Mouse (Mus musculus): ENCODE data around the gene Akap17b.

Akap17b gene

DNA sequence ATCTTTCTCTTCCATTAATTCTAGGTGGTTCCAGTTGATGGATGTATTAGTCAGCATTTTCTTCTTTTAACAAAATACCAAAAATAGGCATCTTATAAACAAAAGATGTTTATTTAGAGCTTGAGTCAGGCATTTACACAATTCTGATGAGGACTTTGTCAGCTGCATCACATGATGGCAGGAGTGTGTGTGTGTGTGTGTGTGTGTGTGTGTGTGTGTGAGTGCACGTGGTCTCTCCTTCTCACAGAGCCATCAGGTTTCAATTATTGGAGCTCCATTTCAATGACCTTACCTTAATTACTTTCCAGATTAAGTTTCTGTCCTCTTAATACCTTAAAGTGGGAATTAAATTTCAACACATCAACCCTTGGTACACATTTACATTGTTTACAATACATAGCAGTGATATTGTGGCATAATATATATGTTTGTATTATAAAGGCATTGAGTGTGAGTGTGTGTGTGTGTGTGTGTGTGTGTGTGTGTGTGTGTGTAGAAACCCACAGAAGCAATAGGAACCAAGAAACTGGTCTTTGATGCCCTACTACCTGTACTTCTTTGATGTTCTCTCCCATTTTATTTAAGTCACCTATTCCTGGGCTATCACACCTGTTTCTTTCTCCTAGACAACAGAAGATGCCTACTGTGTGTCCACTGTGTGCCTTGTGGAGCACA is 58.4 kb downstream of the Akap17b start:
- DNase-seq: no peak

GRCm38 (mm10) chrX:36562079-36562478 is 83.1 kb downstream of the Akap17b start:
- DNase-seq: no peak

DNA sequence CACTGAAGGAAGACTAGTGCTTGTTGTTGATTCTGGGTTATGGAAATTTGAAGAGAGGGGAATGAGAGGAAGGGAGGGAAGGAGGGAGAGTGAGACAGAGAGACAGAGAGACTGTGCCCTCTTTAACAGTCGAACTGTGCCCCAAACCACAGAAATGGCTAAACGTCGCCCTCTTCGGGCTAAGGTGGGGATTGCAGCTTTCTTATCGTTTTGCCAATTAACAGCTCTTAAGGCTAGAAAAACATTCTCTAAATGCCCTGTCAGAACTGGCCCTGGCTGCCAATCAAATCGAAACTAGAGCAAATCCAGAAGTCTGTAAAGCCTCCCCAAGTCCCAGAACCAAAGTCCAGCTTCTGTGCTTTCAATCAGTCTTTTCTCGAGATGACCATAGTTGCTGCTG is 83.5 kb downstream of the Akap17b start:
- peak; percentile 56 for DNase-seq

- DNase-seq: no peak
Measured at GRCm38 (mm10) chrX:36560170-36560569, 85.0 kb downstream of the Akap17b start.

Data from embryo, embryonic 11 days (tissue).